Mouse (Mus musculus) MEL (cell line): ENCODE data around the gene Stk19. TPM values are rescaled to one million over a fixed set of nuclear protein-coding genes. Genes with fewer than 3 reads are reported as not detected.
"Not testable (repeated sequence)": the region's sequence is repeated elsewhere in the genome, so short reads cannot be mapped to it uniquely, and the experiment has no call there.

Experiments used
- DNase-seq: peaks from one replicate; pipeline ENCODE4 v3.0.0; 2011; ENCODE audit warnings: low read depth, low spot score
- H3K27ac ChIP-seq: 2 replicates; pipeline ENCODE4 v1.5.1; 2012; ENCODE audit warnings: low read depth, mild to moderate bottlenecking, control low read depth, low read length, moderate library complexity; ENCODE audit not compliant: control insufficient read depth
- H3K27me3 ChIP-seq, 2 experiments: fragments of 150-350 bp in 1 of 2; sonication (generic) in 1 of 2; 2 replicates each; pipeline ENCODE4 v1.6.1; 2012; ENCODE audit warnings: low read length in 2 of 2, mild to moderate bottlenecking in 2 of 2, improper control_type of control experiment in 1 of 2, moderate library complexity in 1 of 2; ENCODE audit not compliant: insufficient read depth in 2 of 2, control insufficient read depth in 1 of 2
- H3K36me3 ChIP-seq, 2 experiments: 2 replicates each; pipeline ENCODE4 v1.6.1; 2012 to 2014; ENCODE audit warnings: low read length in 2 of 2, improper control_type of control experiment in 1 of 2, inconsistent platforms in 1 of 2, mild to moderate bottlenecking in 1 of 2; ENCODE audit not compliant: insufficient read depth in 2 of 2, control insufficient read depth in 1 of 2
- H3K4me1 ChIP-seq, 2 experiments: fragments of 150-350 bp in 1 of 2; sonication (generic) in 1 of 2; 2 replicates each; pipeline ENCODE4 v1.6.1; 2012; ENCODE audit warnings: low read length in 2 of 2, improper control_type of control experiment in 1 of 2, mild to moderate bottlenecking in 1 of 2; ENCODE audit not compliant: insufficient read depth in 2 of 2, control insufficient read depth in 1 of 2
- H3K4me3 ChIP-seq, 2 experiments: fragments of 150-350 bp in 1 of 2; sonication (generic) in 1 of 2; 2 replicates each; pipeline ENCODE4 v1.5.1; 2012; ENCODE audit warnings: low read depth in 2 of 2, low read length in 2 of 2, mild to moderate bottlenecking in 2 of 2, moderate library complexity in 2 of 2, control low read depth in 1 of 2, improper control_type of control experiment in 1 of 2; ENCODE audit not compliant: control insufficient read depth in 1 of 2, insufficient read depth in 1 of 2
- H3K79me2 ChIP-seq: 2 replicates; pipeline ENCODE4 v1.6.1; 2012; ENCODE audit warnings: mild to moderate bottlenecking, low read length, moderate library complexity; ENCODE audit not compliant: control insufficient read depth, poor library complexity, insufficient read depth
- H3K9ac ChIP-seq: 2 replicates; pipeline ENCODE4 v1.6.1; 2012; ENCODE audit warnings: low read depth, mild to moderate bottlenecking, control low read depth, low read length, moderate library complexity; ENCODE audit not compliant: control insufficient read depth, poor library complexity, severe bottlenecking
- H3K9me3 ChIP-seq: fragments of 150-350 bp; sonication (generic); replicated peaks from 2 replicates; pipeline ENCODE4 v1.6.1; 2012; ENCODE audit warnings: mild to moderate bottlenecking, low read length, improper control_type of control experiment, moderate library complexity; ENCODE audit not compliant: insufficient read depth
- CTCF ChIP-seq, 3 experiments: IDR thresholded peaks in 2 of 3; conservative IDR thresholded peaks in 1 of 3; 2 replicates each; pipeline ENCODE4 v1.5.1; 2011 to 2012; ENCODE audit warnings: low read length in 3 of 3, low read depth in 2 of 3, mild to moderate bottlenecking in 2 of 3, improper control_type of control experiment in 1 of 3, inconsistent platforms in 1 of 3, mixed read lengths in 1 of 3, moderate library complexity in 1 of 3; ENCODE audit not compliant: control insufficient read depth in 1 of 3, insufficient read depth in 1 of 3, poor library complexity in 1 of 3, severe bottlenecking in 1 of 3
- EP300 ChIP-seq, 2 experiments: IDR thresholded peaks; 2 replicates each; pipeline ENCODE4 v1.6.1; 2011; ENCODE audit warnings: improper control_type of control experiment in 2 of 2, low read length in 2 of 2, low read depth in 1 of 2, mild to moderate bottlenecking in 1 of 2
- POLR2AphosphoS5 ChIP-seq: IDR thresholded peaks from 2 replicates; pipeline ENCODE4 v1.6.1; 2012; ENCODE audit warnings: low read depth, borderline replicate concordance, mild to moderate bottlenecking, inconsistent platforms, low read length, moderate library complexity, mixed read lengths
- RAD21 ChIP-seq: IDR thresholded peaks from 2 replicates; pipeline ENCODE4 v1.6.1; 2011; ENCODE audit warnings: mild to moderate bottlenecking, low read depth, low read length, improper control_type of control experiment
- SMC3 ChIP-seq: IDR thresholded peaks from 2 replicates; pipeline ENCODE4 v1.6.1; 2011; ENCODE audit warnings: low read depth, low read length, improper control_type of control experiment
- USF2 ChIP-seq, 2 experiments: IDR thresholded peaks; 2 replicates each; pipeline ENCODE4 v1.6.1; 2011 to 2012; ENCODE audit warnings: improper control_type of control experiment in 2 of 2, low read length in 2 of 2, borderline replicate concordance in 1 of 2, inconsistent platforms in 1 of 2, low read depth in 1 of 2, mild to moderate bottlenecking in 1 of 2; ENCODE audit not compliant: insufficient read depth in 1 of 2
- ZC3H11A ChIP-seq: IDR thresholded peaks from 2 replicates; pipeline ENCODE4 v1.6.1; 2012; ENCODE audit warnings: low read depth, mild to moderate bottlenecking, inconsistent platforms, low read length, improper control_type of control experiment
- ZMIZ1 ChIP-seq: IDR thresholded peaks from 2 replicates; pipeline ENCODE4 v1.6.1; 2012; ENCODE audit warnings: low read depth, mild to moderate bottlenecking, inconsistent platforms, low read length, improper control_type of control experiment, moderate library complexity
- polyA plus RNA-seq, 2 experiments: library from polyadenylated mRNA; stranded (reverse) in 1 of 2; unstranded in 1 of 2; fragments of >175 nt in 1 of 2; fragments of >200 nt in 1 of 2; gene quantifications; 2 replicates each; pipeline versions ENCODE4 v1.2.1 to v1.2.4; 2012; ENCODE audit warnings: low replicate concordance in 2 of 2, low read depth in 1 of 2; ENCODE audit not compliant: insufficient read length in 2 of 2, insufficient read depth in 1 of 2, missing spikeins in 1 of 2
- total RNA-seq: library from RNA; depleted of rRNA; stranded (reverse); fragments of 300-350 nt; gene quantifications from 2 replicates; pipeline ENCODE4 v1.2.3, GENCODE M21; 2012

The Stk19 gene
- total and polyA plus RNA-seq, 3 experiments = 43.3 to 56.5 TPM; not detected in 1

- H3K79me2 ChIP-seq = peaks cover 7% of the 10 kb centered on the region
- no peaks in the 10 kb centered on the region for H3K9me3 ChIP-seq
- H3K36me3 ChIP-seq = no peaks in the 10 kb centered on the region; a peak in 2 of 4 replicates
- H3K9ac ChIP-seq = peak overlapping the region; percentile 82
- H3K27me3 ChIP-seq = no peaks in the 10 kb centered on the region
- H3K27ac ChIP-seq = peak overlapping the region; percentile 51
- no peak for TF ChIP-seq ZMIZ1
- no peak for TF ChIP-seq ZC3H11A
- no peak for DNase-seq
- H3K4me1 ChIP-seq = peaks cover 0 to 8% of the 10 kb centered on the region in 2 experiments; a peak in 2 of 4 replicates
- peak overlapping the region; percentile 91 to 96 for H3K4me3 ChIP-seq
Measured at GRCm38 (mm10) chr17:34836155-34836855, 440 bp downstream of the Stk19 start.

- H3K79me2 ChIP-seq, H3K36me3 ChIP-seq, H3K9me3 ChIP-seq, H3K4me3 ChIP-seq, H3K27me3 ChIP-seq, H3K27ac ChIP-seq, H3K9ac ChIP-seq, DNase-seq, H3K4me1 ChIP-seq: not testable (repeated sequence)
Measured at GRCm38 (mm10) chr17:34830776-34831175, 6.0 kb downstream of the Stk19 start.

- no peak for DNase-seq
- no peaks in the 10 kb centered on the region for H3K9me3 ChIP-seq
- no peak overlapping the region for H3K9ac ChIP-seq
- no peaks in the 10 kb centered on the region for H3K79me2 ChIP-seq
- no peak overlapping the region for H3K4me3 ChIP-seq
- H3K27me3 ChIP-seq = no peaks in the 10 kb centered on the region
- H3K4me1 ChIP-seq = no peaks in the 10 kb centered on the region
- no peaks in the 10 kb centered on the region for H3K36me3 ChIP-seq
- no peak overlapping the region for H3K27ac ChIP-seq
- TF ChIP-seq EP300 (IDR thresholded peaks at IDR 0.05; ENCODE audit: low read depth in 1 of 2, low read length in 2 of 2) (no peak), POLR2AphosphoS5 (no peak), USF2 (IDR thresholded peaks at IDR 0.05; ENCODE audit: borderline replicate concordance in 1 of 2, insufficient read depth in 1 of 2, low read depth in 1 of 2, low read length in 2 of 2) (no peak)
Measured at GRCm38 (mm10) chr17:34814818-34815370, 21.9 kb downstream of the Stk19 start.

GRCm38 (mm10) chr17:34813747-34814146, 23.0 kb downstream of the Stk19 start:
- H3K9ac ChIP-seq, H3K79me2 ChIP-seq, H3K4me3 ChIP-seq, H3K27me3 ChIP-seq, H3K27ac ChIP-seq, H3K36me3 ChIP-seq, H3K9me3 ChIP-seq, H3K4me1 ChIP-seq: not testable (repeated sequence)
- TF ChIP-seq CTCF (IDR thresholded peaks at IDR 0.05 in 2 of 3, conservative IDR thresholded peaks at IDR 0.05 in 1 of 3; ENCODE audit: control insufficient read depth in 1 of 3, insufficient read depth in 1 of 3, low read depth in 2 of 3, low read length in 3 of 3, poor library complexity in 1 of 3, severe bottlenecking in 1 of 3) (peak; percentile 63 to 93 (median 81)), ZC3H11A (peak; percentile 29; the same call in 1 of the 2 replicates), RAD21 (peak; percentile 39), SMC3 (peak; percentile 43)
- peak; percentile 33 for DNase-seq
